Mouse (Mus musculus) kidney, adult 2 months (tissue): ENCODE measurements around the gene Sh3bgr.

Experiments
- CTCF ChIP-seq: fragments of 200-500 bp; conservative IDR thresholded peaks from 2 replicates; pipeline ENCODE4 v1.5.1; 2011; ENCODE audit warnings: low read depth, mild to moderate bottlenecking, control low read depth, low read length, moderate library complexity, mixed read lengths; ENCODE audit not compliant: insufficient read depth, insufficient read length
- POLR2A ChIP-seq: fragments of 200-500 bp; IDR thresholded peaks from one replicate; pipeline ENCODE4 v1.6.1; 2011; ENCODE audit warnings: low read depth, low read length, control low read depth

- no peak for TF ChIP-seq CTCF
- no peak for TF ChIP-seq POLR2A
Measured at GRCm38 (mm10) chr16:96175399-96175798, 24.9 kb upstream of the Sh3bgr start.
